Mouse (Mus musculus): ENCODE data around the gene S100a14. TPM values are rescaled to one million over a fixed set of nuclear protein-coding genes. Genes with fewer than 3 reads are reported as not detected.

The S100a14 gene
- polyA plus RNA-seq, 1 experiment from 2014 or later = not detected

- peaks cover 4% of the 10 kb centered on the region; the same call in 1 of the 2 replicates for H3K27me3 ChIP-seq
- peak overlapping the region; percentile 93 for H3K4me3 ChIP-seq (replicated peaks)
- peak overlapping the region; percentile 93 for H3K27ac ChIP-seq
- H3K36me3 ChIP-seq = peaks cover 42% of the 10 kb centered on the region
- ATAC-seq (ENCODE audit: low read depth) (no peak), DNase-seq (no peak)
- H3K9ac ChIP-seq = peak overlapping the region; percentile 97
- no peaks in the 10 kb centered on the region for H3K9me3 ChIP-seq (replicated peaks)
- H3K4me2 ChIP-seq = peak overlapping the region; percentile 91
- peaks cover 25% of the 10 kb centered on the region for H3K4me1 ChIP-seq (replicated peaks)
- 2% methylated on average over 20 of the region's 20 CpGs for WGBS (ENCODE audit: insufficient replicate concordance)
Observed at GRCm38 (mm10) chr3:90508287-90508949, 18.2 kb upstream of the S100a14 start.

- peak within 1 kb of the TSS; percentile 93 for H3K4me3 ChIP-seq (replicated peaks)
- no peaks in the 10 kb centered on the region for H3K9me3 ChIP-seq (replicated peaks)
- DNase-seq (peak; percentile 99), ATAC-seq (ENCODE audit: low read depth) (peak; percentile 89)
- H3K9ac ChIP-seq = peak within 1 kb of the TSS; percentile 97
- peak within 1 kb of the TSS; percentile 91 for H3K4me2 ChIP-seq
- H3K4me1 ChIP-seq (replicated peaks) = peaks cover 32% of the 10 kb centered on the region
- peaks cover 8% of the 10 kb centered on the region; the same call in 1 of the 2 replicates for H3K27me3 ChIP-seq
- H3K36me3 ChIP-seq = peaks cover 36% of the 10 kb centered on the region
- peak within 1 kb of the TSS; percentile 93 for H3K27ac ChIP-seq
- under 1% methylated on average over 66 of the region's 66 CpGs for WGBS (ENCODE audit: insufficient replicate concordance)
Observed at GRCm38 (mm10) chr3:90508950-90509746, 17.5 kb upstream of the S100a14 start, which contains the start of gene Chtop. Gene Chtop, minus strand, starts transcription at chr3:90509498.

- Histone ChIP-seq H3K36me3 (peaks cover 31% of the 10 kb centered on the region), H3K9ac (peak overlapping the region; percentile 44; the same call in 1 of the 2 replicates), H3K4me1 (replicated peaks) (peaks cover 38% of the 10 kb centered on the region), H3K27me3 (peaks cover 8% of the 10 kb centered on the region; the same call in 1 of the 2 replicates), H3K27ac (peak overlapping the region; percentile 37; the same call in 1 of the 2 replicates), H3K4me2 (peak overlapping the region; percentile 91), H3K9me3 (replicated peaks) (no peaks in the 10 kb centered on the region), H3K4me3 (replicated peaks) (peak overlapping the region; percentile 93)
- ATAC-seq (ENCODE audit: low read depth) (no peak), DNase-seq (no peak)
- 7% methylated on average over 2 of the region's 2 CpGs for WGBS (ENCODE audit: insufficient replicate concordance)
Observed at GRCm38 (mm10) chr3:90509747-90510123, 16.9 kb upstream of the S100a14 start.

- H3K9me3 ChIP-seq (replicated peaks) = no peaks in the 10 kb centered on the region
- H3K27ac ChIP-seq = no peak overlapping the region
- ATAC-seq (ENCODE audit: low read depth) (no peak), DNase-seq (no peak)
- H3K4me2 ChIP-seq = no peak overlapping the region
- H3K4me3 ChIP-seq (replicated peaks) = no peak overlapping the region
- peaks cover 45% of the 10 kb centered on the region for H3K4me1 ChIP-seq (replicated peaks)
- H3K36me3 ChIP-seq = peaks cover 6% of the 10 kb centered on the region
- H3K9ac ChIP-seq = no peak overlapping the region
- WGBS (ENCODE audit: insufficient replicate concordance) = 67% methylated on average over 5 of the region's 5 CpGs
- H3K27me3 ChIP-seq = peaks cover 8% of the 10 kb centered on the region; the same call in 1 of the 2 replicates
Observed at GRCm38 (mm10) chr3:90512276-90512675, 14.4 kb upstream of the S100a14 start.

- H3K4me2 ChIP-seq = peak overlapping the region; percentile 92; the same call in 1 of the 2 replicates
- peak overlapping the region; percentile 70; the same call in 1 of the 2 replicates for H3K9ac ChIP-seq
- no peak for DNase-seq
- ATAC-seq (ENCODE audit: low read depth) = no peak
- no peaks in the 10 kb centered on the region for H3K36me3 ChIP-seq
- WGBS (ENCODE audit: insufficient replicate concordance) = 64% methylated on average over 9 of the region's 9 CpGs
- H3K27ac ChIP-seq = no peak overlapping the region
- peaks cover 8% of the 10 kb centered on the region; the same call in 1 of the 2 replicates for H3K27me3 ChIP-seq
- no peaks in the 10 kb centered on the region for H3K9me3 ChIP-seq (replicated peaks)
- H3K4me3 ChIP-seq (replicated peaks) = no peak overlapping the region
- peaks cover 36% of the 10 kb centered on the region for H3K4me1 ChIP-seq (replicated peaks)
Observed at GRCm38 (mm10) chr3:90512948-90513642, 13.6 kb upstream of the S100a14 start.

GRCm38 (mm10) chr3:90513796-90514590, 12.7 kb upstream of the S100a14 start, which contains the start of the genes S100a1 and S100a13:
Gene S100a1, minus strand, starts transcription at chr3:90514392.
Gene S100a13, plus strand, starts transcription at chr3:90514435.
- Histone ChIP-seq H3K27ac (0 out of 2 replicates have a peak within 1 kb of the TSS, but pooled peaks have one; percentile 11), H3K36me3 (no peaks in the 10 kb centered on the region), H3K4me1 (replicated peaks) (peaks cover 33% of the 10 kb centered on the region), H3K9me3 (replicated peaks) (no peaks in the 10 kb centered on the region), H3K9ac (peak within 1 kb of the TSS; percentile 70), H3K27me3 (peaks cover 8% of the 10 kb centered on the region; the same call in 1 of the 2 replicates), H3K4me3 (replicated peaks) (peak within 1 kb of the TSS; percentile 64), H3K4me2 (peak within 1 kb of the TSS; percentile 92)
- WGBS (ENCODE audit: insufficient replicate concordance) = 3% methylated on average over 25 of the region's 25 CpGs
- peak; percentile 47 for DNase-seq
- ATAC-seq (ENCODE audit: low read depth) = peak; percentile 37

GRCm38 (mm10) chr3:90514691-90515090, 12.0 kb upstream of the S100a14 start:
- peak; percentile 86 for ATAC-seq (ENCODE audit: low read depth)
- DNase-seq = peak; percentile 60
- Histone ChIP-seq H3K27me3 (peaks cover 8% of the 10 kb centered on the region; the same call in 1 of the 2 replicates), H3K9me3 (replicated peaks) (no peaks in the 10 kb centered on the region), H3K27ac (no peak overlapping the region), H3K4me1 (replicated peaks) (peaks cover 31% of the 10 kb centered on the region), H3K4me2 (peak overlapping the region; percentile 92), H3K36me3 (no peaks in the 10 kb centered on the region), H3K9ac (peak overlapping the region; percentile 70), H3K4me3 (replicated peaks) (peak overlapping the region; percentile 64)
- under 1% methylated on average over 10 of the region's 10 CpGs for WGBS (ENCODE audit: insufficient replicate concordance)

- 23% methylated on average over 1 of the region's 1 CpGs for WGBS (ENCODE audit: insufficient replicate concordance)
- DNase-seq (no peak), ATAC-seq (ENCODE audit: low read depth) (0 out of 2 replicates have a peak, but pooled peaks have one; percentile 4)
- no peaks in the 10 kb centered on the region for H3K9me3 ChIP-seq (replicated peaks)
- H3K36me3 ChIP-seq = no peaks in the 10 kb centered on the region
- H3K27me3 ChIP-seq = peaks cover 8% of the 10 kb centered on the region; the same call in 1 of the 2 replicates
- H3K4me1 ChIP-seq (replicated peaks) = peaks cover 29% of the 10 kb centered on the region
- peak overlapping the region; percentile 70 for H3K9ac ChIP-seq
- peak overlapping the region; percentile 92 for H3K4me2 ChIP-seq
- H3K4me3 ChIP-seq (replicated peaks) = peak overlapping the region; percentile 64
- H3K27ac ChIP-seq = no peak overlapping the region
Observed at GRCm38 (mm10) chr3:90515242-90515641, 11.4 kb upstream of the S100a14 start.

- H3K4me2 ChIP-seq = peak overlapping the region; percentile 92
- no peaks in the 10 kb centered on the region for H3K36me3 ChIP-seq
- 75% methylated on average over 4 of the region's 4 CpGs for WGBS (ENCODE audit: insufficient replicate concordance)
- ATAC-seq (ENCODE audit: low read depth) (no peak), DNase-seq (no peak)
- peaks cover 8% of the 10 kb centered on the region; the same call in 1 of the 2 replicates for H3K27me3 ChIP-seq
- H3K4me1 ChIP-seq (replicated peaks) = peaks cover 29% of the 10 kb centered on the region
- H3K9ac ChIP-seq = no peak overlapping the region
- no peak overlapping the region for H3K4me3 ChIP-seq (replicated peaks)
- H3K9me3 ChIP-seq (replicated peaks) = no peaks in the 10 kb centered on the region
- H3K27ac ChIP-seq = no peak overlapping the region
Observed at GRCm38 (mm10) chr3:90515789-90516188, 10.9 kb upstream of the S100a14 start.

- Histone ChIP-seq H3K4me3 (replicated peaks) (no peak overlapping the region), H3K4me1 (replicated peaks) (peaks cover 29% of the 10 kb centered on the region), H3K36me3 (no peaks in the 10 kb centered on the region), H3K4me2 (no peak overlapping the region), H3K27me3 (peaks cover 8% of the 10 kb centered on the region; the same call in 1 of the 2 replicates), H3K9ac (no peak overlapping the region), H3K27ac (no peak overlapping the region), H3K9me3 (replicated peaks) (no peaks in the 10 kb centered on the region)
- no peak for DNase-seq
- WGBS (ENCODE audit: insufficient replicate concordance) = 81% methylated on average over 4 of the region's 4 CpGs
- no peak for ATAC-seq (ENCODE audit: low read depth)
Observed at GRCm38 (mm10) chr3:90517711-90518110, 8.9 kb upstream of the S100a14 start.
